Mouse (Mus musculus): Measurements from ENCODE around the gene Trim62. TPM values are rescaled to one million over a fixed set of nuclear protein-coding genes. Genes with fewer than 3 reads are reported as not detected.

The Trim62 gene
- total RNA-seq, 4 experiments from 2014 or later, result 14.2 to 17.7 (median 16.5) TPM

- no peak for DNase-seq (ENCODE audit: low spot score in 2 of 2)
Observed at GRCm38 (mm10) chr4:128885540-128885939, 2.2 kb downstream of the Trim62 start.

GRCm38 (mm10) chr4:128886571-128886970, 3.2 kb downstream of the Trim62 start:
- DNase-seq (ENCODE audit: low spot score in 2 of 2), result no peak

- DNase-seq (ENCODE audit: low spot score in 2 of 2), result no peak
Observed at GRCm38 (mm10) chr4:128887026-128887425, 3.6 kb downstream of the Trim62 start.

- no peak for DNase-seq (ENCODE audit: low spot score in 2 of 2)
Observed at GRCm38 (mm10) chr4:128887641-128888091, 4.3 kb downstream of the Trim62 start.

- DNase-seq (ENCODE audit: low spot score in 2 of 2), result no peak
Observed at GRCm38 (mm10) chr4:128888436-128888990, 5.1 kb downstream of the Trim62 start.

GRCm38 (mm10) chr4:128889752-128890630, 6.6 kb downstream of the Trim62 start:
- no peak for DNase-seq (ENCODE audit: low spot score in 2 of 2)

- DNase-seq (ENCODE audit: low spot score in 2 of 2), result peak; percentile 67 to 70
Observed at GRCm38 (mm10) chr4:128891157-128891556, 7.8 kb downstream of the Trim62 start.

- no peak for DNase-seq (ENCODE audit: low spot score in 2 of 2)
Observed at GRCm38 (mm10) chr4:128891746-128892145, 8.4 kb downstream of the Trim62 start.

- DNase-seq (ENCODE audit: low spot score in 2 of 2), result no peak
Observed at GRCm38 (mm10) chr4:128892188-128892587, 8.8 kb downstream of the Trim62 start.

- no peak for DNase-seq (ENCODE audit: low spot score in 2 of 2)
Observed at GRCm38 (mm10) chr4:128894112-128894511, 10.7 kb downstream of the Trim62 start.

- no peak for DNase-seq (ENCODE audit: low spot score in 2 of 2)
Observed at GRCm38 (mm10) chr4:128895841-128896240, 12.5 kb downstream of the Trim62 start.

- no peak for DNase-seq (ENCODE audit: low spot score in 2 of 2)
Observed at GRCm38 (mm10) chr4:128896667-128897066, 13.3 kb downstream of the Trim62 start.

GRCm38 (mm10) chr4:128897911-128898421, 14.6 kb downstream of the Trim62 start:
- DNase-seq (ENCODE audit: low spot score in 2 of 2), result no peak

GRCm38 (mm10) chr4:128899332-128899731, 16.0 kb downstream of the Trim62 start:
- peak; percentile 74 to 82 for DNase-seq (ENCODE audit: low spot score in 2 of 2)

- no peak for DNase-seq (ENCODE audit: low spot score in 2 of 2)
Observed at GRCm38 (mm10) chr4:128900484-128900883, 17.1 kb downstream of the Trim62 start.

- no peak for DNase-seq (ENCODE audit: low spot score in 2 of 2)
Observed at GRCm38 (mm10) chr4:128902390-128902789, 19.0 kb downstream of the Trim62 start.

GRCm38 (mm10) chr4:128904035-128904800, 20.8 kb downstream of the Trim62 start:
- no peak for DNase-seq (ENCODE audit: low spot score in 2 of 2)

- no peak for DNase-seq (ENCODE audit: low spot score in 2 of 2)
Observed at GRCm38 (mm10) chr4:128905251-128905650, 21.9 kb downstream of the Trim62 start.

- no peak for DNase-seq (ENCODE audit: low spot score in 2 of 2)
Observed at GRCm38 (mm10) chr4:128906757-128907156, 23.4 kb downstream of the Trim62 start.

- no peak for DNase-seq (ENCODE audit: low spot score in 2 of 2)
Observed at GRCm38 (mm10) chr4:128907238-128907968, 24.0 kb downstream of the Trim62 start.
